Mouse (Mus musculus) liver, embryonic 11.5 days (tissue): ENCODE measurements around the gene Sufu. TPM values are rescaled to one million over a fixed set of nuclear protein-coding genes. Genes with fewer than 3 reads are reported as not detected.

ENCODE experiments used
- ATAC-seq: fragments of 200-750 bp; cut with Nextera tagmentation; replicated peaks from 2 replicates; pipeline ENCODE4 v1.8.0; 2017; ENCODE audit warnings: moderate number of reproducible peaks, mild to moderate bottlenecking, moderate TSS enrichment, moderate library complexity; ENCODE audit not compliant: low FRiP score
- DNase-seq: peaks from one replicate; pipeline ENCODE4 v3.0.0-alpha.2; 2017; ENCODE audit warnings: low spot score
- H3K27ac ChIP-seq: fragments of 300-500 bp; sonication (generic); 2 replicates; pipeline ENCODE4 v1.5.1; 2014; ENCODE audit warnings: mild to moderate bottlenecking, low read depth, low read length, control low read depth
- H3K27me3 ChIP-seq: fragments of 300-500 bp; sonication (generic); replicated peaks from 2 replicates; pipeline ENCODE4 v1.6.1; 2014; ENCODE audit warnings: low read length, mixed read lengths; ENCODE audit not compliant: control insufficient read depth, insufficient read depth
- H3K36me3 ChIP-seq: fragments of 300-500 bp; sonication (generic); 2 replicates; pipeline ENCODE4 v1.6.1; 2014; ENCODE audit warnings: mild to moderate bottlenecking, low read length, moderate library complexity, mixed read lengths; ENCODE audit not compliant: control insufficient read depth, insufficient read depth
- H3K4me1 ChIP-seq: fragments of 300-500 bp; sonication (generic); replicated peaks from 2 replicates; pipeline ENCODE4 v1.6.1; 2014; ENCODE audit warnings: low read length, mixed read lengths; ENCODE audit not compliant: control insufficient read depth, insufficient read depth
- H3K4me2 ChIP-seq: fragments of 300-500 bp; sonication (generic); 2 replicates; pipeline ENCODE4 v1.6.1; 2014; ENCODE audit warnings: mild to moderate bottlenecking, control low read depth, moderate library complexity
- H3K4me3 ChIP-seq: fragments of 300-500 bp; sonication (generic); 2 replicates; pipeline ENCODE4 v1.5.1; 2014; ENCODE audit warnings: low read depth, low read length, control low read depth
- H3K9ac ChIP-seq: fragments of 300-500 bp; sonication (generic); 2 replicates; pipeline ENCODE4 v1.6.1; 2014; ENCODE audit warnings: low read depth, low read length, control low read depth
- H3K9me3 ChIP-seq: fragments of 300-500 bp; sonication (generic); 2 replicates; pipeline ENCODE4 v1.6.1; 2016; ENCODE audit warnings: low read length, inconsistent platforms, mixed read lengths; ENCODE audit not compliant: control insufficient read depth
- WGBS: fragments of 180-500 bp; shearing (Covaris S2); extraction: QIAGEN DNeasy Blood & Tissue Kit; methylation state at CpG from one replicate; pipeline ENCODE4 v1.1.7; 2014; 5-methylcytosine and 5-hydroxymethylcytosine counted together
- polyA plus RNA-seq: library from polyadenylated mRNA; unstranded; fragments of >200 nt; fragmentation: Nextera tagmentation; extraction: Ambion mirVana; gene quantifications from 2 replicates; pipeline ENCODE4 v1.2.1, GENCODE M21; 2014

Gene Sufu
- polyA plus RNA-seq, 1 experiment from 2014 or later = 22.8 TPM

- Histone ChIP-seq H3K27ac (no peak overlapping the region), H3K9me3 (no peaks in the 10 kb centered on the region), H3K4me3 (no peak overlapping the region), H3K9ac (no peak overlapping the region), H3K4me1 (no peaks in the 10 kb centered on the region), H3K27me3 (no peaks in the 10 kb centered on the region), H3K36me3 (no peaks in the 10 kb centered on the region), H3K4me2 (no peak overlapping the region)
- DNase-seq (no peak), ATAC-seq (no peak)
- WGBS = 82% methylated on average over 7 of the region's 7 CpGs
These were observed 37.0 kb downstream of the Sufu start for GRCm38 (mm10) chr19:46433712-46434111.

- H3K4me3 ChIP-seq = no peak overlapping the region
- 78% methylated on average over 9 of the region's 9 CpGs for WGBS
- H3K4me2 ChIP-seq = no peak overlapping the region
- no peaks in the 10 kb centered on the region for H3K36me3 ChIP-seq
- H3K27ac ChIP-seq = no peak overlapping the region
- H3K4me1 ChIP-seq = no peaks in the 10 kb centered on the region
- H3K27me3 ChIP-seq = no peaks in the 10 kb centered on the region
- DNase-seq (no peak), ATAC-seq (no peak)
- H3K9ac ChIP-seq = no peak overlapping the region
- H3K9me3 ChIP-seq = no peaks in the 10 kb centered on the region
These were observed 37.5 kb downstream of the Sufu start for GRCm38 (mm10) chr19:46434148-46434547.

- WGBS = 78% methylated on average over 9 of the region's 9 CpGs
These were observed 37.9 kb downstream of the Sufu start for GRCm38 (mm10) chr19:46434591-46434990.

GRCm38 (mm10) chr19:46435492-46435891, 38.8 kb downstream of the Sufu start:
- H3K4me3 ChIP-seq = no peak overlapping the region
- no peaks in the 10 kb centered on the region for H3K27me3 ChIP-seq
- H3K4me2 ChIP-seq = no peak overlapping the region
- H3K9me3 ChIP-seq = no peaks in the 10 kb centered on the region
- H3K27ac ChIP-seq = no peak overlapping the region
- no peak overlapping the region for H3K9ac ChIP-seq
- no peaks in the 10 kb centered on the region for H3K36me3 ChIP-seq
- WGBS = 24% methylated on average over 7 of the region's 7 CpGs
- DNase-seq (no peak), ATAC-seq (no peak)
- no peaks in the 10 kb centered on the region for H3K4me1 ChIP-seq

More at GRCm38 (mm10) chr19:46434591-46434990, 37.9 kb downstream of the Sufu start:
- DNase-seq (no peak), ATAC-seq (no peak)
- H3K27ac ChIP-seq = no peak overlapping the region; the same call in 1 of the 2 replicates
- no peak overlapping the region for H3K4me3 ChIP-seq
- H3K27me3 ChIP-seq = no peaks in the 10 kb centered on the region
- H3K9ac ChIP-seq = no peak overlapping the region
- no peaks in the 10 kb centered on the region for H3K4me1 ChIP-seq
- H3K36me3 ChIP-seq = no peaks in the 10 kb centered on the region
- no peaks in the 10 kb centered on the region for H3K9me3 ChIP-seq
- no peak overlapping the region for H3K4me2 ChIP-seq

GRCm38 (mm10) chr19:46443509-46443908, 46.8 kb downstream of the Sufu start:
- H3K4me3 ChIP-seq = no peak overlapping the region
- ATAC-seq (no peak), DNase-seq (no peak)
- H3K36me3 ChIP-seq = no peaks in the 10 kb centered on the region
- peaks cover 12% of the 10 kb centered on the region for H3K4me1 ChIP-seq
- H3K27ac ChIP-seq = no peak overlapping the region
- WGBS = 57% methylated on average over 6 of the region's 6 CpGs
- H3K9me3 ChIP-seq = no peaks in the 10 kb centered on the region
- no peak overlapping the region; the same call in 1 of the 2 replicates for H3K9ac ChIP-seq
- H3K4me2 ChIP-seq = no peak overlapping the region
- no peaks in the 10 kb centered on the region for H3K27me3 ChIP-seq

GRCm38 (mm10) chr19:46444209-46444608, 47.5 kb downstream of the Sufu start:
- no peak overlapping the region for H3K4me2 ChIP-seq
- no peak overlapping the region for H3K27ac ChIP-seq
- no peaks in the 10 kb centered on the region for H3K36me3 ChIP-seq
- DNase-seq (peak; percentile 65), ATAC-seq (peak; percentile 66)
- no peaks in the 10 kb centered on the region for H3K9me3 ChIP-seq
- H3K27me3 ChIP-seq = no peaks in the 10 kb centered on the region
- H3K4me3 ChIP-seq = no peak overlapping the region
- H3K4me1 ChIP-seq = peaks cover 12% of the 10 kb centered on the region
- WGBS = 10% methylated on average over 6 of the region's 6 CpGs
- no peak overlapping the region for H3K9ac ChIP-seq

GRCm38 (mm10) chr19:46445641-46446040, 48.9 kb downstream of the Sufu start:
- no peaks in the 10 kb centered on the region for H3K36me3 ChIP-seq
- H3K27ac ChIP-seq = no peak overlapping the region
- 64% methylated on average over 6 of the region's 6 CpGs for WGBS
- H3K4me1 ChIP-seq = peaks cover 12% of the 10 kb centered on the region
- H3K27me3 ChIP-seq = no peaks in the 10 kb centered on the region
- no peak overlapping the region for H3K9ac ChIP-seq
- no peak for DNase-seq
- no peaks in the 10 kb centered on the region for H3K9me3 ChIP-seq
- no peak overlapping the region for H3K4me2 ChIP-seq
- no peak for ATAC-seq
- no peak overlapping the region for H3K4me3 ChIP-seq

- H3K36me3 ChIP-seq = no peaks in the 10 kb centered on the region
- no peak for DNase-seq
- ATAC-seq = no peak
- no peaks in the 10 kb centered on the region for H3K9me3 ChIP-seq
- no peak overlapping the region for H3K9ac ChIP-seq
- no peak overlapping the region for H3K4me2 ChIP-seq
- no peaks in the 10 kb centered on the region for H3K27me3 ChIP-seq
- H3K4me1 ChIP-seq = peaks cover 12% of the 10 kb centered on the region
- no peak overlapping the region for H3K4me3 ChIP-seq
- H3K27ac ChIP-seq = no peak overlapping the region
- 89% methylated on average over 5 of the region's 5 CpGs for WGBS
These were observed 49.8 kb downstream of the Sufu start for GRCm38 (mm10) chr19:46446436-46447020.

- Histone ChIP-seq H3K27ac (no peak overlapping the region), H3K4me1 (peaks cover 13% of the 10 kb centered on the region), H3K4me3 (no peak overlapping the region), H3K27me3 (no peaks in the 10 kb centered on the region), H3K4me2 (no peak overlapping the region), H3K36me3 (no peaks in the 10 kb centered on the region), H3K9ac (no peak overlapping the region), H3K9me3 (no peaks in the 10 kb centered on the region)
- no peak for ATAC-seq
- DNase-seq = no peak
- 60% methylated on average over 7 of the region's 7 CpGs for WGBS
These were observed 50.4 kb downstream of the Sufu start for GRCm38 (mm10) chr19:46447110-46447509.
